Comparison of ENCODE assay signal across 23 mouse cellular contexts in the genomic region with DNA sequence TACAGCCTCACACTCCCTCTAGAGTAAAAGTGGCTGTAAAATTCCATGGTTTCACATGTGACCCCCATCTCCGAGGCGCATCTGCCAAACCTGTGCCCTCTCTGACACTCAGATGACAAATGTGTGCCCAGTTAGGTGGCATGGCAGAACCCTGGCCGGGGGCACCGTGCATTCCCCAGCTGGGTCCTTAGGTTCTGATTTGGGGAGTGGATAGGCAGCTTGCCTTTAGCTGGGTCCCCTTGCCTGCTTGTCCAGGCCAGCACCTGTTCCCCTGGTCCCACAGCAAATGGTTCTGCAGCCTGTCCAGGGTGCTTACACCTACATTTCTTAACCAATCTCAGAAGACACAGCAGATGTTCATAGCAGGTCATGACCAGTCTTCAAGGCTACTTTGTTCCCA. TPM values are rescaled to one million over a fixed set of nuclear protein-coding genes. Genes with fewer than 3 reads are reported as not detected.
DNase-seq lines count a peak whose midpoint lies in the region; ATAC-seq and TF ChIP-seq lines count a peak whose summit lies in the region.
"Had no signal": no experiment of that assay in that cellular context is flagged by ENCODE, and none has a peak within 500 bp of the region (broad histone marks: within the 10 kb centered on the region; RNA-seq: fewer than 3 reads in every experiment).

No protein-coding gene starts in this region.

- TF ChIP-seq POLR2A in ES-Bruce4 (IDR thresholded peaks at IDR 0.05; ENCODE audit: insufficient read depth, low read length), result no peak

- H3K4me1 ChIP-seq in heart, embryonic 12.5 days (replicated peaks), result peaks cover 57% of the 10 kb centered on the region
- no peaks in the 10 kb centered on the region for H3K4me1 ChIP-seq in ES-Bruce4 (ENCODE audit: control insufficient read depth, insufficient read depth, low read length)
- H3K4me1 ChIP-seq in limb, embryonic 10.5 days, result peaks cover 60% of the 10 kb centered on the region

- DNase-seq in heart, postnatal 25 days (ENCODE audit: low spot score), result no peak
- DNase-seq in layer of hippocampus, adult 2 months (ENCODE audit: low spot score in 2 of 2), result no peak
- DNase-seq in layer of hippocampus, postnatal 14 days (ENCODE audit: low spot score in 2 of 2), result no peak
- no peak for DNase-seq in limb, embryonic 10.5 days (ENCODE audit: low spot score)
- DNase-seq in urinary bladder, postnatal 36 days (ENCODE audit: low spot score in 2 of 2), result no peak
- DNase-seq: cerebellum, postnatal 14 days; right cerebral cortex, adult 18-20 months; spleen, adult 18-20 months had no signal

- peak overlapping the region; percentile 79; the same call in 1 of the 2 replicates for H3K27ac ChIP-seq in heart, embryonic 12.5 days (ENCODE audit: poor library complexity, severe bottlenecking)
- 0 out of 2 replicates have a peak overlapping the region, but pooled peaks have one; percentile 64 for H3K27ac ChIP-seq in layer of hippocampus, adult 2 months
- peak overlapping the region; percentile 21; the same call in 1 of the 2 replicates for H3K27ac ChIP-seq in ES-Bruce4 (ENCODE audit: insufficient read depth, low read length)
- H3K27ac ChIP-seq in limb, embryonic 10.5 days, result peak overlapping the region; percentile 32; the same call in 1 of the 2 replicates
- H3K27ac ChIP-seq: forebrain, embryonic 10.5 days had no signal

- peaks cover 70% of the 10 kb centered on the region for H3K36me3 ChIP-seq in heart, embryonic 12.5 days
- no peaks in the 10 kb centered on the region; the same call in 1 of the 2 replicates for H3K36me3 ChIP-seq in ES-Bruce4 (ENCODE audit: control insufficient read depth, insufficient read depth, low read length, poor library complexity, severe bottlenecking)
- H3K36me3 ChIP-seq in limb, embryonic 10.5 days, result peaks cover 91% of the 10 kb centered on the region

- no peak overlapping the region for H3K9ac ChIP-seq in heart, embryonic 12.5 days
- H3K9ac ChIP-seq in ES-Bruce4 (ENCODE audit: low read depth, poor library complexity, severe bottlenecking), result no peak overlapping the region
- H3K9ac ChIP-seq: embryonic facial prominence, embryonic 15.5 days; stomach, embryonic 15.5 days had no signal

- no peak for ATAC-seq in heart, embryonic 12.5 days (ENCODE audit: insufficient number of reproducible peaks, low FRiP score)
- ATAC-seq: hindbrain, embryonic 16.5 days had no signal

- H3K27me3 ChIP-seq in heart, embryonic 12.5 days (replicated peaks), result no peaks in the 10 kb centered on the region
- H3K27me3 ChIP-seq in ES-Bruce4 (ENCODE audit: control insufficient read depth, insufficient read depth, low read length, poor library complexity, severe bottlenecking), result no peaks in the 10 kb centered on the region
- H3K27me3 ChIP-seq in limb, embryonic 10.5 days (ENCODE audit: low read depth, poor library complexity, severe bottlenecking), result no peaks in the 10 kb centered on the region
- H3K27me3 ChIP-seq: embryonic facial prominence, embryonic 15.5 days; stomach, embryonic 15.5 days had no signal

- no peaks in the 10 kb centered on the region for H3K9me3 ChIP-seq in heart, embryonic 12.5 days (replicated peaks)
- no peaks in the 10 kb centered on the region for H3K9me3 ChIP-seq in ES-Bruce4 (replicated peaks; ENCODE audit: control insufficient read depth, insufficient read depth, low read length, poor library complexity, severe bottlenecking)
- H3K9me3 ChIP-seq in limb, embryonic 10.5 days (replicated peaks), result no peaks in the 10 kb centered on the region
- H3K9me3 ChIP-seq: embryonic facial prominence, embryonic 15.5 days; forebrain, embryonic 10.5 days; stomach, embryonic 15.5 days had no signal

- intact Hi-C loops in heart, postnatal 25 days (cut with DNase I), result no loop called here

- no peak for TF ChIP-seq CTCF in layer of hippocampus, adult 2 months (conservative IDR thresholded peaks at IDR 0.05)
- TF ChIP-seq CTCF in ES-Bruce4 (IDR thresholded peaks at IDR 0.05; ENCODE audit: low read depth, low read length), result no peak

- no peak overlapping the region for H3K4me2 ChIP-seq in heart, embryonic 12.5 days
- H3K4me2 ChIP-seq: embryonic facial prominence, embryonic 15.5 days; stomach, embryonic 15.5 days had no signal

- no peak for TF ChIP-seq EP300 in ES-Bruce4 (IDR thresholded peaks at IDR 0.05; ENCODE audit: insufficient read depth, low read depth, low read length)

- 95% methylated on average over 4 of the region's 4 CpGs for WGBS in heart, embryonic 12.5 days
- 96% methylated on average over 4 of the region's 4 CpGs for WGBS in limb, embryonic 10.5 days

- no peak overlapping the region for H3K4me3 ChIP-seq in heart, embryonic 12.5 days
- H3K4me3 ChIP-seq in layer of hippocampus, adult 2 months, result no peak overlapping the region
- H3K4me3 ChIP-seq in ES-Bruce4 (ENCODE audit: low read depth, low read length), result no peak overlapping the region
- no peak overlapping the region for H3K4me3 ChIP-seq in limb, embryonic 10.5 days
- H3K4me3 ChIP-seq: embryonic facial prominence, embryonic 15.5 days; forebrain, embryonic 10.5 days; stomach, embryonic 15.5 days had no signal

RNA-seq across cellular contexts. Expression of gene Gm28035, which starts 3.0 kb away (rescaled TPM):
- 0.33 and 0.40 TPM in 2 replicates for polyA plus RNA-seq in heart, embryonic 12.5 days (2016; fragmentation: Nextera tagmentation; extraction: Ambion mirVana)
- 1 to 10 TPM; 3.7 to 4.4 TPM for total RNA-seq in heart, postnatal 25 days (2021)
- total RNA-seq in layer of hippocampus, adult 2 months (2021), result 10 to 100 TPM in 1 of 2 experiments, 1 to 10 TPM in 1; 8.7 to 10.9 TPM
- total RNA-seq in layer of hippocampus, postnatal 14 days (2021), result 1 to 10 TPM; 6.7 to 7.3 TPM
- 1.5 TPM in 1 of 2 replicates, not detected in the other for polyA plus RNA-seq in ES-Bruce4 (2011; ENCODE audit: insufficient read depth, insufficient read length, low read depth, missing spikeins)
- polyA plus RNA-seq in limb, embryonic 10.5 days (2016; fragmentation: Nextera tagmentation; extraction: Ambion mirVana), result 0.04 and 0.08 TPM in 2 replicates

RNA-seq across cellular contexts. Expression of gene Lrrc8a, which starts 5.9 kb away (rescaled TPM):
- polyA plus RNA-seq in heart, embryonic 12.5 days (2016; fragmentation: Nextera tagmentation; extraction: Ambion mirVana), result 35.4 and 37.7 TPM in 2 replicates
- total RNA-seq in heart, postnatal 25 days (2021), result 10 to 100 TPM; 58.2 to 66.7 TPM
- total RNA-seq in layer of hippocampus, adult 2 months (2021), result 10 to 100 TPM; 56.8 to 59.3 TPM
- 10 to 100 TPM; 66.5 to 72.5 TPM for total RNA-seq in layer of hippocampus, postnatal 14 days (2021)
- 19.2 and 22.0 TPM in 2 replicates for polyA plus RNA-seq in ES-Bruce4 (2011; ENCODE audit: insufficient read depth, insufficient read length, low read depth, missing spikeins)
- 44.4 and 46.0 TPM in 2 replicates for polyA plus RNA-seq in limb, embryonic 10.5 days (2016; fragmentation: Nextera tagmentation; extraction: Ambion mirVana)

RNA-seq across cellular contexts. Expression of gene Phyhd1, which starts 22.6 kb away (rescaled TPM):
- polyA plus RNA-seq in heart, embryonic 12.5 days (2016; fragmentation: Nextera tagmentation; extraction: Ambion mirVana), result 5.7 and 6.5 TPM in 2 replicates
- 100 to 1,000 TPM in 1 of 2 experiments, 10 to 100 TPM in 1; 94.8 to 104 TPM for total RNA-seq in heart, postnatal 25 days (2021)
- total RNA-seq in layer of hippocampus, adult 2 months (2021), result 10 to 100 TPM; 21.5 to 22.2 TPM
- 10 to 100 TPM; 23.1 to 24.0 TPM for total RNA-seq in layer of hippocampus, postnatal 14 days (2021)
- 11.4 and 13.0 TPM in 2 replicates for polyA plus RNA-seq in ES-Bruce4 (2011; ENCODE audit: insufficient read depth, insufficient read length, low read depth, missing spikeins)
- polyA plus RNA-seq in limb, embryonic 10.5 days (2016; fragmentation: Nextera tagmentation; extraction: Ambion mirVana), result 1.4 and 3.3 TPM in 2 replicates

RNA-seq across cellular contexts. Expression of gene Gm28038, which starts 37.5 kb away (rescaled TPM):
- not detected in 2 replicates for polyA plus RNA-seq in heart, embryonic 12.5 days (2016; fragmentation: Nextera tagmentation; extraction: Ambion mirVana)
- under 1 TPM in 1 of 2 experiments, not detected in 1; 0.91 TPM for total RNA-seq in heart, postnatal 25 days (2021)
- total RNA-seq in layer of hippocampus, adult 2 months (2021), result not detected
- total RNA-seq in layer of hippocampus, postnatal 14 days (2021), result not detected
- 114 and 138 TPM in 2 replicates for polyA plus RNA-seq in ES-Bruce4 (2011; ENCODE audit: insufficient read depth, insufficient read length, low read depth, missing spikeins)
- not detected in 2 replicates for polyA plus RNA-seq in limb, embryonic 10.5 days (2016; fragmentation: Nextera tagmentation; extraction: Ambion mirVana)
- total RNA-seq: adrenal gland, postnatal 4 days; ES-E14; gastrocnemius, postnatal 36 days; layer of hippocampus, adult 8-10 months; left cerebral cortex, adult 8-10 months; midbrain, postnatal 0 days had no signal
- polyA plus RNA-seq: embryonic facial prominence, embryonic 15.5 days; forebrain, embryonic 10.5 days; frontal cortex, adult 2 months; hindbrain, embryonic 16.5 days; limb, embryonic 14.5 days; midbrain, postnatal 0 days; stomach, embryonic 15.5 days; thymus, postnatal 0 days had no signal

RNA-seq across cellular contexts. Expression of gene Kyat1, which starts 37.7 kb away (rescaled TPM):
- 14.0 and 14.9 TPM in 2 replicates for polyA plus RNA-seq in heart, embryonic 12.5 days (2016; fragmentation: Nextera tagmentation; extraction: Ambion mirVana)
- 10 to 100 TPM; 43.1 to 44.0 TPM for total RNA-seq in heart, postnatal 25 days (2021)
- 10 to 100 TPM; 15.7 to 17.0 TPM for total RNA-seq in layer of hippocampus, adult 2 months (2021)
- 10 to 100 TPM; 19.7 to 22.4 TPM for total RNA-seq in layer of hippocampus, postnatal 14 days (2021)
- 9.6 and 12.3 TPM in 2 replicates for polyA plus RNA-seq in ES-Bruce4 (2011; ENCODE audit: insufficient read depth, insufficient read length, low read depth, missing spikeins)
- polyA plus RNA-seq in limb, embryonic 10.5 days (2016; fragmentation: Nextera tagmentation; extraction: Ambion mirVana), result 7.5 and 8.4 TPM in 2 replicates

Comparison
In these comparisons a context has a peak if more than half of its experiments do, and no peak if none do; other contexts are left out.
1. H3K27ac ChIP-seq: peak in every context shown above with its lines; median percentile 79 in heart, embryonic 12.5 days; 64 in layer of hippocampus, adult 2 months; 32 in limb, embryonic 10.5 days; 21 in ES-Bruce4.